Mouse (Mus musculus): ENCODE measurements around the gene Pdik1l.

Gene Pdik1l

DNA sequence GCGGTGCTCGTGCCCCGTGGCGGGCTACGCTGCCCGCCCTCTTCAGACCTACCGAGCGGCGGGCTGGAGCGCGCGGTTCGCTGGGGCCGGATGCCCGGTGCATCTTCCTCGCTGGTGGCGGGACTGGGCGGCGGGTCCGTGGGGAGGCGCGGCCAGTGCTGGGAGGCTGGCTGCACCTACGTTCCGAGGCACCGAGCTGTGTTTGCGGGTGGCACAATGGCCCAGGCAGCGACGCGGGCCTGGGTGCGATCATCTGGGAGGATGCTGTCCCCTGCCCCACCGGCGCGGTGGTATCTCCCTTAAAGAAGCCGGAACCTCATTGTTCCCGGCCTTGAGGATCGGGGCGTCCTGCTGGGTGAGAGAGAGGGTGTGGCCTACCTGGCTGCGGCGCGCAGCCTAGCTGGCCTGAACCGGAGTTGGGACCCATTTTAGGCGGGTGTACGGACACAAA is at the start of gene Pdik1l:
TSS of gene Pdik1l (minus strand) at position 321 of the 451 bp plus-strand sequence.
- DNase-seq, result peak; percentile 79

DNA sequence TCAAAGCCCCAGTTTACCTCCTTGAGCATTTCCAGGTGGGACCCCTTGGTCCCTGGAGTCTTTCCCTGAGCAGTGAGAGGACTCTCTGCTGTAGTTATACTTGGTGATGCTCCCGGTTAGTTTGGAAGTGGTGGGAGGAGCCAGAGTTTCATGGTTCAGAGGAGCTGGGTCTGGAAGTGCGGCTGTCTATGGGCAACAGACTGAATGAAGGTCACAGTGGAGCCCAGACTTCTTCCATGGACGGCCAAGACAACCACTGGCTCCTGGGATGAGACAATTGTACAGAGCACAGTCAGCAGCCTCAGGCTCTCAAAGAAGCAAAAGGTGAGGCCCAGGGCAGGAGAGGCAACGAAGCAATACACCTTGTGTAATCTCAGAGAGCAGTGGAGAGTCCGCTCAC is 42.6 kb upstream of the Pdik1l start:
- DNase-seq, result no peak

DNA sequence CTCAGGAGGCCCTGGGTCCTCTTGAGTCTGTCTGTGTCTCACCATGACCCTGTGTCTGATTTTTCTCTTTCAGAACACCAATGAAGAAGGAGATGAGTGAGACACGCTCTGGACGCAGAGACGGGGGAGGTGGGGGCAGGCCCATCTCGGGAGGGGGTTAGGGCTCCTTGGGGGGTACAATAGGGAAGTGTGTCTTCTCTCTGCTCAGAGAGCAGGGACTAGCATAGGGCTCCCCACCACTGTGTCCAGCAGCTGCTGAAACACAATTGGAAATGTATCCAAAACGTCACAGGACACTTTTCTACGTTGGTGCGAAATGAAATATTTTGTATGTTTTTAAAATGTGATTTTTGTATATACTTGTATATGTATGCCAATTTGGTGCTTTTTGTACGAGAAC is 41.1 kb upstream of the Pdik1l start:
- no peak for DNase-seq

DNA sequence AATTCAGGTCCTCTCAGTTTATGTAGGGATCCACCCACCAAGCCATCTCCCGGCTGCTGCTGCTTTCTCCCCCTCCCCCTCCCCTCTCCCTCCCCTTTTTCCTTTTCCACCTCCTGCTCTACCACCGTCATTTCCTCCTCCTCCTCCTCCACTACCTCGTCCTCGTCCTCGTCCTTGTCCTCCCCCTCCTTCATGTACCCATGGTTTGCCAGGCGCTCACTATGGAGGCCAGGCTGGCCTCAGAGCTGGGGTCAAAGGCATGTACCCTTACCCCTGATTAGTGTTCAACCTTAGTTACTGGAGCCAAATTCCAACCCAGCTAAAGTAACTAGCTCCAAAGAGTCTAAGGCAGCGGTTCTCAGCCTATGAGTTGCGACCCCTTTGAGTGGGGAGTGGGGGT is 40.5 kb upstream of the Pdik1l start:
- no peak for DNase-seq

DNA sequence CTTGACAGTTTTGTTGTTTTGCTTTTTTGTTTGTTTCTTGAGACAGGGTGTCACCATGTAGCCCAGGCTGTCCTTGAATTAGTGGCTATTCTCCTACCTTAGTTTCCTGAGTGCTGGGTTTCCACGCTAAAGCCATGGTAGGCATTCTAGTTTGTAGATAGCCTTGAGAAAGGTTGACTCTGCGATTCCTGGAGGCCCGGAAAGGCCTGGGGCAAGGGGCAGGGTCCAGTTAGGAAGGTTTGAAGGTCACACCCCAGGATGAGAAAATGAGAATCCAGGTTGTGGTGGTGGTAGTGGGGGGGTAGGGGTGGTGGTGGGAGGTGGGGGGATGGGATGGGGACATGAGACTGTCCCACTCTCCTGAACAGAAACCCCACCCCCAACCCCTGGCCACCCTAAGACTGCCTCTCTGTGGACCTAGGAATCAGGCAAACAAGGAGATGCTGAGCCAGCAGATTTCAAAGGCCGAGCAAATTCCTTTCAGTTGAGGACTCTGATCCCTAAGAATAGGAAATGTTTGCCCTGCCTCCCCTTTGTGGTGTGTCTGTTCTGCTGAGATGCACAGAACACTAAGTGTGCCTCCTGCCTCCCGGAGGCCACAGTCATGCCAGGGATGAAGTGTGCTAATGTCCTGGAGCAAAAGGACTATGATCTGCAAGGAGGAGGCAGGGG is 39.3 kb upstream of the Pdik1l start:
- DNase-seq, result no peak

DNA sequence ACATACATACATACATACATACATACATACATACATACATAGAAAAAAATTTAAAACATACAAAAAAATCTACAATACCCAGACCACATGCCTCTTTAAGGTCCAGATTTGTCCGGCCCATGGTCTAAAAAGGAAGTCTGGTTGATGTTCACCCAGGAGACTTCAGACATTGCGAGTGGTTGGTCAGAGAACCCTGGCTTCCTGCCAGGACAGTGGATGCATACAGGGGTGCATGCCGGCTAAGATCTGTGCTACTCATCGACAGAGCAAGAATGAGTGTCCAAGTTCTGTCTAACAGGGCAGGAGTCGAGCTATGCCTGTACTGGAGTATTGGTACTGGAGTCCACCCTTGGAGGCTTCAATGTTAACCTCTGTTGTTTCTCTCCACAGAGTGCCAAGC is 37.0 kb upstream of the Pdik1l start:
- no peak for DNase-seq

- DNase-seq, result no peak
Observed at GRCm38 (mm10) chr4:134321524-134321923, 33.8 kb upstream of the Pdik1l start.

- no peak for DNase-seq
Observed at GRCm38 (mm10) chr4:134319674-134320073, 32.0 kb upstream of the Pdik1l start.

GRCm38 (mm10) chr4:134319074-134319473 is 31.4 kb upstream of the Pdik1l start:
- DNase-seq, result no peak

DNA sequence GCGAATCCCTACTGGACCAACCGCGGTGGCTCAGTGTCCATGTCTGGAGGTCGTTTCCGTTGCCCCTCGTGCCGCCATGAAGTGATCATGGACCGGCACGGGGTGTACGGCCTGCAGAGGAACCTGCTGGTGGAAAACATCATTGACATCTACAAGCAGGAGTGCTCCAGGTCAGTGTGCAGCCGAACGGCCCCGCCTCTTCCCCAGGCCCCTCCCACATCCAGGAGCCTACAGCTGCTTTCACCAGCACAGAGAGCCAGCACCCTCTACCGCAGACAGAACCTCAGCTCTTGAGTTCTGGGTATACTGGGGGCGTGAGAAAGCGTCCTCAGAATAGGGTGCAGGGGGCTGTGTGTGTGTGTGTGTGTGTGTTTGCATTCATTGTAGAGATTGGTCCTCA is 28.7 kb upstream of the Pdik1l start:
- no peak for DNase-seq

GRCm38 (mm10) chr4:134315470-134315869 is 27.8 kb upstream of the Pdik1l start:
- DNase-seq, result no peak

DNA sequence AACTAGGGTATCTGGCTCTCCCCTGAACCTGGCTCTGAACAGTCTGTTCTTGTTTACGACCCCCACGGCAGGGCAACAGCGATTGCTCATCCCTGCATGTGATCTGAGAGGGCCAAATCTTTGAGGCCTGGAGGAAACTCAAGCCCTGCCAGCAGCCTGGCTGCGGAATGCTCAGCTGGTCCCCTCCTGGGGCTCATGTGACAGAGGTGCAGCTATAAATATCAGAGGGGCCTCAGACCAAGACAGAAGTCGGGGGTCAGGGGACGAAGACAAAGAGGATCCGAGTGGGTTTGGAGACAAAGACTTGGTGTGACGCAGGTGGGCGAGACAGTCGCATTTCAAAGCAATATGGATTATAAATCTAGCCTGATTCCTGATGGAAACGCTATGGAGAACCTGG is 27.2 kb upstream of the Pdik1l start, which contains the start of gene Trim63:
TSS of gene Trim63 (plus strand) at position 245 of the 400 bp plus-strand sequence.
- DNase-seq, result no peak

DNA sequence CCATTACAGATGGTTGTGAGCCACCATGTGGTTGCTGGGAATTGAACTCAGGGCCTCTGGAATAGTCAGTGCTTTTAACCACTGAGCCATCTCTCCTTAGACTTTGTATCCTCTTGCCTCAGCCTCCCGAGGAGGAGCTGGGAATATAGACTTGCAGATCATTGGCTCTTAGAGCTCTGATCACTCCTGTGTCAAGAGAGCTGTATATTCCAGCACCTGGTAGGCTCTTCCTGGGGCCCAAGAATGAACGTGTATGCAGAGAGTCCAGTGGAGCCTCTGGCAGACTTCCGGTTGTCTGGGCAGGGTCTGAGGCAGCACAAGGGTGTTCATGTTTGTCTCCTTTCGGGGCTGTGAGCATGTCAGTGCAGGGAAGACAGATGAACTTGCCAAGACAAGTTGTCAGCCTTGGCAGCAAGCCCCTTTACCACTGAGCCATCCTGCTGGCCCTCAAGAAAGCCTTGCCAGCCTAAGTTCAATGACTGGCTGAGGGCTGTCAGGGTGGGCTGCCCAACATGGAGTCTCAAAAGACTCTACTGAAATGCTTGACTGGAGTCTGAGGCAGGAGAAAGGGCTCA is 26.5 kb upstream of the Pdik1l start:
- DNase-seq, result no peak

GRCm38 (mm10) chr4:134312901-134313300 is 25.2 kb upstream of the Pdik1l start:
- DNase-seq, result no peak

GRCm38 (mm10) chr4:134312341-134312740 is 24.6 kb upstream of the Pdik1l start:
- DNase-seq, result no peak

GRCm38 (mm10) chr4:134311784-134312183 is 24.1 kb upstream of the Pdik1l start:
- no peak for DNase-seq

- no peak for DNase-seq
Observed at GRCm38 (mm10) chr4:134310656-134311055, 23.0 kb upstream of the Pdik1l start.

DNA sequence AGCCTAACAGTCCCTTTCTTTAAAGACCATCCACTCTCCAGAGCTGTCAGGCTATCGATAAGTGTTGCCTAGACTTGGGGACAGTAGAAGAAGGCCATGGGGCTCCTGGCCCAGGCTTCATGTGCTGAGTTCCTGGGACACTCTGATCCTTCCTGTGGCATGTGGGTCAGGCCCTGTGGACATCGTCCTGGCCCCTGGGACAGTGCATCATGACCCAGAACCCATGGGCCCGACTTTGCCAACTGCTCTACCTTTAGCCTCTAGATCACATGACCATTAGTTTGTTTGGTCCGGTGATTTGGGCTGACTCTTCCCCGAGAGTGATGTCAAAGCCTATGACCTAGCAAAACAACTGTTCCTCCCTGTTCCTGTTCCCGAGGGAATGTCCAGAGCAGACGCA is 22.4 kb upstream of the Pdik1l start:
- no peak for DNase-seq

DNA sequence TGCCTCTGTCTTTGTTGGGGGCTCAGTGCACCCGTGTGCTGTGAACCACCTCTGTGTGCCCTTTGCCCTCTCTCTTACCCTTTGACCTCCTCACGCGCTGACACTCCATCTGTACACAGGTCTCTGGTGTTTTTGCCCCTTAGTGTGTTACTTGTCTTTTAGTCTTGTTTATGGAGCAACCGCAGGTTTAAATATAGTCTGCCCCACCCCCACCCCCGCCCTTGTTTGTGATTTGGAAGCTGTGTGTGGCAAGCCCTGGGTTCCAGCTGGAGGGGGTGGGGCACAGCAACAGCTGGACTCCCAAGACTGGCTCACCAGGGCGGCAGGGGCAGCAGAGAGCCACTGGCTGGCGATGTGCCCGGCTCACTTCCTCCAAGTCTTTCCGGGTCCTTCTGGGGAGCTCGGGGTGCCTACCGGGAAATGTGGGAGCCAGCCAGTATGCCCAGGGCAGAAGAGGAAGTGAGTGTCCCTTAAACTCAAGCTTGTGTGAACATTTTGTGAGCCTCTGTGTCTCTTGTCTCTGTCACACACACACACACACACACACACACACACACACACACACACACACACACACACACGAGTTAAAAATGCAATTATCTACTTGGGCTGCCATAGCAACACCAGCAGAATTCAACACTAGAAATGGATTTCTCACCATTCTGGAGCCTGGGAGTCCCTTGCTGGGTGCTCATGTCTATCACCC is 19.8 kb upstream of the Pdik1l start:
- no peak for DNase-seq

GRCm38 (mm10) chr4:134306963-134307362 is 19.3 kb upstream of the Pdik1l start:
- DNase-seq, result no peak

- no peak for DNase-seq
Observed at GRCm38 (mm10) chr4:134302084-134302483, 14.4 kb upstream of the Pdik1l start.

GRCm38 (mm10) chr4:134300316-134300715 is 12.6 kb upstream of the Pdik1l start:
- DNase-seq, result no peak

- no peak for DNase-seq
Observed at GRCm38 (mm10) chr4:134299498-134299810, 11.8 kb upstream of the Pdik1l start.

Measured in cerebellum, postnatal 36 days (tissue).